Mouse (Mus musculus): ENCODE results near the gene Rrp1b.
"Not testable (repeated sequence)": the region's sequence is repeated elsewhere in the genome, so short reads cannot be mapped to it uniquely, and the experiment has no call there.

- TF ChIP-seq POLR2A (IDR thresholded peaks at IDR 0.05; ENCODE audit: extremely low read depth, insufficient read depth, low read length); CTCF (IDR thresholded peaks at IDR 0.05; ENCODE audit: low read depth, low read length): not testable (repeated sequence)
Measured at GRCm38 (mm10) chr17:32091364-32092240, 55.7 kb downstream of the Rrp1b start.
